Mouse (Mus musculus) C2C12 (cell line): ENCODE measurements around the gene Ugt1a9. TPM values are rescaled to one million over a fixed set of nuclear protein-coding genes. Genes with fewer than 3 reads are reported as not detected.

Source experiments
- H3K27me3 ChIP-seq: one replicate; pipeline ENCODE4 v1.6.1; 2011; ENCODE audit not compliant: control insufficient read depth, insufficient read depth, insufficient read length
- H3K36me3 ChIP-seq: one replicate; pipeline ENCODE4 v1.6.1; 2011; ENCODE audit not compliant: control insufficient read depth, insufficient read depth
- H3K4me3 ChIP-seq: one replicate; pipeline ENCODE4 v1.5.1; 2011; ENCODE audit warnings: mild to moderate bottlenecking, control low read depth; ENCODE audit not compliant: poor library complexity, insufficient read depth, severe bottlenecking
- H3K79me2 ChIP-seq: one replicate; pipeline ENCODE4 v1.6.1; 2011; ENCODE audit not compliant: control insufficient read depth, insufficient read depth
- H3K79me3 ChIP-seq: one replicate; pipeline ENCODE4 v1.6.1; 2011; ENCODE audit warnings: low read depth, control low read depth
- H3ac ChIP-seq: one replicate; pipeline ENCODE3; 2011; ENCODE audit warnings: low read depth; ENCODE audit not compliant: control insufficient read depth, insufficient read length
- CEBPB ChIP-seq: IDR thresholded peaks from one replicate; pipeline ENCODE4 v1.6.1; 2011; ENCODE audit warnings: low read depth, mild to moderate bottlenecking, control low read depth, moderate library complexity
- CTCF ChIP-seq: IDR thresholded peaks from one replicate; pipeline ENCODE4 v1.5.1; 2011; ENCODE audit not compliant: control insufficient read depth, insufficient read depth, insufficient read length
- FOSL1 ChIP-seq: IDR thresholded peaks from one replicate; pipeline ENCODE4 v1.8.0; 2011; ENCODE audit warnings: mild to moderate bottlenecking, low read length; ENCODE audit not compliant: poor library complexity, insufficient read depth, severe bottlenecking
- MAX ChIP-seq: IDR thresholded peaks from one replicate; pipeline ENCODE4 v1.6.1; 2011; ENCODE audit warnings: mild to moderate bottlenecking, control low read depth
- MYOD1 ChIP-seq: IDR thresholded peaks from one replicate; pipeline ENCODE4 v1.6.1; 2011; ENCODE audit warnings: low read depth; ENCODE audit not compliant: control insufficient read depth, insufficient read length
- MYOG ChIP-seq: IDR thresholded peaks from one replicate; pipeline ENCODE4 v1.6.1; 2011; ENCODE audit not compliant: control insufficient read depth, insufficient read length; ENCODE audit errors: extremely low read depth
- USF1 ChIP-seq: IDR thresholded peaks from one replicate; pipeline ENCODE4 v1.6.1; 2011; ENCODE audit warnings: low read depth, mild to moderate bottlenecking, control low read depth, moderate library complexity
- polyA plus RNA-seq: library from polyadenylated mRNA; unstranded; fragments of >200 nt; fragmentation: generic; extraction: Trizol; gene quantifications from one replicate; pipeline ENCODE4 v1.2.1, GENCODE M21; 2012; ENCODE audit warnings: missing spikeins

Ugt1a9 gene
- polyA plus RNA-seq, 1 experiment: not detected

DNA sequence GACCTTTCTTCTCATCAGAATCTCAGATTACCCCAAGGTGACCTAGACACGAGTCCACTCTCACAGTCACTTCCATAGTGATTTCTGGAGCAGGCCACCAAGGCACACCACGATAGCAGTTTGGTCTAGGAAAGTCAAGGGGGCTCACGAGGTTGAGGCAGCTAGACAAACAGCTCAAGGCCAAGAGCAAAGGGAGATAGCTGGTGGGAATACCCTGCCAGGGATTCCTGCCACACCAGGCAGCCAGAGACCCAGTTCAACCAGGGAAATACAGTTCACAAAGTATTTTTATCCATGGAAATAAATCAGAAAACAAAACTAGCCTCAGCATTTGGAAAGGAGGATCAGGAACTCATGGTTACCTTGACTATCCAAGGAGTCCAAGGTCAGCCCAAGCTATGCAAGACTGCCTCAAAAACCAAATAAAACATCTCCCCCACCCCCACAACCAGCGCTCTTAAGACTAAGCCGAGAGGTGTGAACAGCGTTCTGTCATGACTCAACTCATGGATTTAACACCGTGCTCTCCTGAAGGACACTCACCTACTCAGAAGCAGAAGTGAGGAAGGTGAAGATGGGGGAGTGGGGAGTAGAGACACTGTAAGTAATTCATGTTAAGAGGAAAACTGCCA lies 193.8 kb downstream of the Ugt1a9 start:
- Histone ChIP-seq H3K4me3 (no peak overlapping the region), H3K27me3 (no peaks in the 10 kb centered on the region), H3ac (no peak overlapping the region), H3K79me3 (peaks cover 9% of the 10 kb centered on the region), H3K79me2 (peaks cover 62% of the 10 kb centered on the region), H3K36me3 (peaks cover 84% of the 10 kb centered on the region)
- TF ChIP-seq MYOG: no peak
- no peak for TF ChIP-seq MYOD1
- TF ChIP-seq MAX: no peak
- TF ChIP-seq USF1: no peak
- no peak for TF ChIP-seq CTCF
- TF ChIP-seq CEBPB: no peak
- TF ChIP-seq FOSL1: no peak

DNA sequence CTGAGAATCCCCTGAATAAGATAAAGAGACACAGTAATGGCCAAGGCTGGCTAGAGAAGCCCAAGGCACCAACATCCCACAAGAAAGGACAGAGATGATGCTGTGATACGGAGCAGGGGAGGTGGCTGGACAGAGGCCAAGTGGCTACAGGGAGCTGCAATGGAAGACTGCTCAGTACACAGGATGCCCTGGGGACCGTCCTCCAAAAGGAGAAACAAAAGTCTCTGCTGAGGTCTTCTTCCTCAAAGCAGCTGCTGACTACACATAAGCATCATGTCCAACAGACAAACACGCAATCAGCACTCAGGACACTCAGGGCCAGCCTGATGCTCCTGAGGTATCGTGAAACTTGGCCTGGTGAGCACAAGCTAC lies 194.3 kb downstream of the Ugt1a9 start:
- no peak overlapping the region for H3K4me3 ChIP-seq
- no peak for TF ChIP-seq CEBPB
- no peak for TF ChIP-seq CTCF
- no peak for TF ChIP-seq FOSL1

GRCm38 (mm10) chr1:88266123-88266522 lies 195.5 kb downstream of the Ugt1a9 start:
- Histone ChIP-seq H3ac (no peak overlapping the region), H3K79me3 (peaks cover 9% of the 10 kb centered on the region), H3K36me3 (peaks cover 93% of the 10 kb centered on the region), H3K27me3 (no peaks in the 10 kb centered on the region), H3K4me3 (no peak overlapping the region), H3K79me2 (peaks cover 62% of the 10 kb centered on the region)
- no peak for TF ChIP-seq MYOD1
- TF ChIP-seq FOSL1: no peak
- no peak for TF ChIP-seq CTCF
- TF ChIP-seq USF1: no peak
- TF ChIP-seq MAX: no peak
- no peak for TF ChIP-seq CEBPB
- no peak for TF ChIP-seq MYOG

More for the DNA sequence above, 194.3 kb downstream of the Ugt1a9 start:
- Histone ChIP-seq H3K79me3 (peaks cover 9% of the 10 kb centered on the region), H3K36me3 (peaks cover 89% of the 10 kb centered on the region), H3ac (no peak overlapping the region), H3K27me3 (no peaks in the 10 kb centered on the region), H3K79me2 (peaks cover 62% of the 10 kb centered on the region)

- H3K79me3 ChIP-seq: peaks cover 9% of the 10 kb centered on the region
- H3K27me3 ChIP-seq: no peaks in the 10 kb centered on the region
- H3ac ChIP-seq: no peak overlapping the region
- peaks cover 92% of the 10 kb centered on the region for H3K36me3 ChIP-seq
- peaks cover 64% of the 10 kb centered on the region for H3K79me2 ChIP-seq
- H3K4me3 ChIP-seq: no peak overlapping the region
- TF ChIP-seq MYOD1 (no peak), FOSL1 (no peak), MAX (no peak), USF1 (no peak), CTCF (no peak), MYOG (no peak), CEBPB (no peak)
Observed at GRCm38 (mm10) chr1:88267489-88267888, 196.9 kb downstream of the Ugt1a9 start.

GRCm38 (mm10) chr1:88268070-88268469 lies 197.5 kb downstream of the Ugt1a9 start:
- H3K79me2 ChIP-seq: peaks cover 67% of the 10 kb centered on the region
- peaks cover 14% of the 10 kb centered on the region for H3K79me3 ChIP-seq
- no peaks in the 10 kb centered on the region for H3K27me3 ChIP-seq
- TF ChIP-seq CTCF (no peak), USF1 (no peak), MAX (no peak), MYOD1 (no peak), FOSL1 (no peak), MYOG (no peak), CEBPB (no peak)
- no peak overlapping the region for H3K4me3 ChIP-seq
- H3K36me3 ChIP-seq: peaks cover 92% of the 10 kb centered on the region
- no peak overlapping the region for H3ac ChIP-seq

Other genes starting within 250 kb of the Ugt1a9 start
- 20.4 TPM for gene Dgkd, start 217.5 kb upstream of the Ugt1a9 start, polyA plus RNA-seq
- gene Usp40, start 62.2 kb upstream of the Ugt1a9 start, polyA plus RNA-seq: 9.3 TPM
- not detected for gene Ugt1a10, start 15.4 kb upstream of the Ugt1a9 start, polyA plus RNA-seq
- not detected for gene Ugt1a8, start 17.0 kb downstream of the Ugt1a9 start, polyA plus RNA-seq
- not detected for gene Ugt1a7c, start 24.3 kb downstream of the Ugt1a9 start, polyA plus RNA-seq
- gene Ugt1a6b, start 32.5 kb downstream of the Ugt1a9 start, polyA plus RNA-seq: not detected
- gene Ugt1a6a, start 64.0 kb downstream of the Ugt1a9 start, polyA plus RNA-seq: 1.3 TPM
- gene Ugt1a5, start 95.2 kb downstream of the Ugt1a9 start, polyA plus RNA-seq: not detected
- not detected for gene Ugt1a2, start 129.8 kb downstream of the Ugt1a9 start, polyA plus RNA-seq
- not detected for gene Dnajb3, start 135.0 kb downstream of the Ugt1a9 start, polyA plus RNA-seq
- not detected for gene Ugt1a1, start 141.2 kb downstream of the Ugt1a9 start, polyA plus RNA-seq
- gene Mroh2a, start 156.2 kb downstream of the Ugt1a9 start, polyA plus RNA-seq: 0.69 TPM
- 54.4 TPM for gene Hjurp, start 206.8 kb downstream of the Ugt1a9 start, polyA plus RNA-seq
- 0.02 TPM for gene Trpm8, start 206.9 kb downstream of the Ugt1a9 start, polyA plus RNA-seq